Mouse (Mus musculus) myocyte (in vitro differentiated cells): ENCODE data around the gene Lrfn2.

Experiments used
- E2F4 ChIP-seq: IDR thresholded peaks from one replicate; pipeline ENCODE4 v1.6.1; 2011; ENCODE audit warnings: mild to moderate bottlenecking, control low read depth, moderate library complexity; ENCODE audit not compliant: insufficient read depth
- MAX ChIP-seq: IDR thresholded peaks from one replicate; pipeline ENCODE4 v1.6.1; 2011; ENCODE audit warnings: low read depth, mild to moderate bottlenecking, control low read depth
- POLR2A ChIP-seq: IDR thresholded peaks from one replicate; pipeline ENCODE4 v1.6.1; 2011; ENCODE audit warnings: low read depth, mild to moderate bottlenecking, control low read depth, moderate library complexity; ENCODE audit not compliant: insufficient read length
- POLR2AphosphoS2 ChIP-seq: IDR thresholded peaks from one replicate; pipeline ENCODE4 v1.6.1; 2011; ENCODE audit warnings: low read depth, control low read depth; ENCODE audit not compliant: insufficient read length
- TCF12 ChIP-seq: IDR thresholded peaks from one replicate; pipeline ENCODE4 v1.6.1; 2011; ENCODE audit warnings: mild to moderate bottlenecking, control low read depth; ENCODE audit not compliant: poor library complexity, insufficient read depth, severe bottlenecking
- TCF3 ChIP-seq: IDR thresholded peaks from one replicate; pipeline ENCODE4 v1.6.1; 2011; ENCODE audit warnings: low read depth, control low read depth; ENCODE audit not compliant: insufficient read length
- USF1 ChIP-seq: IDR thresholded peaks from one replicate; pipeline ENCODE4 v1.6.1; 2011; ENCODE audit warnings: low read depth, mild to moderate bottlenecking, control low read depth, moderate library complexity

DNA sequence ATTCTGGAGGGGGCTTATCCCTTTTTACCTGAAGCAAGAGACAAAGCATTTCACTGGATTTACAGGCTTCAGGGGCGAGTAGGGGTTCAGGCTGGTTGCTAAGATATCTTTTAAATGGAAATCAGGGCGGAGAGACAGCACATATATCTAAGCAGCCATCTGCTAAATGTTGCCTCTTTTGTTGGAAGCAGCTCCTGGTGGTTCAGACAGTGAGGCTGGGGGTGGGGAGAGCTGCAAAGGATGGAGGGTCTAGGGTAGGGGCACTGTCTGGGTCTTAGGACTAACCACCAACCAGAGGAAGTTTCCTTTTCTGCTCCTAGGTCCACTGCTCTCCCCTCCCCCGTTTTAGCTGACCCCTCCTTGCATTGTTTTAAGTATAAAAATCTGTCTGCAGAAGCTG, 131.6 kb downstream of the Lrfn2 start:
- no peak for TF ChIP-seq POLR2A
- TF ChIP-seq POLR2AphosphoS2: no peak
- TF ChIP-seq MAX: no peak
- TF ChIP-seq TCF12: no peak
- TF ChIP-seq USF1: no peak
- TF ChIP-seq E2F4: no peak
- TF ChIP-seq TCF3: no peak
